Mouse (Mus musculus): ENCODE measurements around the gene Plcd3. TPM values are rescaled to one million over a fixed set of nuclear protein-coding genes. Genes with fewer than 3 reads are reported as not detected.
A peak's percentile ranks its signal among the peaks of the same experiment; 100 is the strongest.

Plcd3 gene
- total and polyA plus RNA-seq, 3 experiments: 7.1 to 24.3 (median 11.3) TPM

DNA sequence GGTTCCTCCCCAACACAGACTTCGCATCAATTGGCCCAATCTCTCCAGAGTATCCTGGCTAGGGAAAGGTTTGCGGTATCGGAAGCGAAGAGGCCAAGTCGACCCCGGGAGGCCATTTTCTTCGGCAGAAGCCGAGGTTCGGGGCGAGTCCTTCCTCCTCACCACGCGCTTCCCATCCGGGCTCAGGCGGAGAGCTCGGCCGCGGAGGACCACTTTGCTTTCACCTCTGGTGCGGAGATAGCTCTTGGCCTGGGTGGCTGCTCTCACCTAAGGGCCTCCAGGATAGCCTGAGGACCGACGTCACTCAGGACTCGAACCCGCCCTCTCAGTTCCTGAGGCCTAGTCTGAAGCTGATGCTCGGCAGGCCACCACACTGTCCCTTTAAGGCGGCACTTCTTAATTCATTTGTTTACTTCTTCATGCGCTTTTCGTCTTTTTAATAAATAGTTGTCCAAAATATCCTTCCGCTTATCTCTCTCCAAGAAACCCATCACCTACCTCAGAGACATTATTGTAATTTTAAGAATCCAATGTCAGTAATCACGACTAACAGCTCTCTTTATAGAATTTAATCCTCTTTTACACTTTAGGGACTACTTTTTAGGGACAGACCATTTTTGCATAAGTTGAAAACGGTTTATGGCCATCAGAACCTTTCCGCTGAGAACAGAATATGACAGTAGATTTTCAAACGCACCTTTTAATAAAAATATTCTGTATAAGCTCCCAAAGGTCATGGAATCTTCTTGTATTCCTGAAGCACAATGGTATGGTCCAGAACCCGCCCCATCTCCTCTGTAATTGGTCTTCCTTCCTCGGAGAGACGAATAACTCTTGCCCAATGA, 13.9 kb upstream of the Plcd3 start:
- Histone ChIP-seq H3K9me3 (replicated peaks; ENCODE audit: low read length) (no peaks in the 10 kb centered on the region), H3K27ac (ENCODE audit: insufficient read depth, low read depth) (peak overlapping the region; percentile 95), H3K27me3 (replicated peaks) (no peaks in the 10 kb centered on the region), H3K36me3 (replicated peaks in 1 of 2; ENCODE audit: control insufficient read depth in 1 of 2, insufficient read depth in 1 of 2, low read length in 1 of 2) (peaks cover 8 to 38% of the 10 kb centered on the region in 2 experiments), H3K79me2 (replicated peaks; ENCODE audit: control insufficient read depth, extremely low read depth, insufficient read depth, poor library complexity, severe bottlenecking) (peaks cover 22% of the 10 kb centered on the region), H3K4me2 (ENCODE audit: insufficient read depth, low read depth, poor library complexity, severe bottlenecking) (peak overlapping the region; percentile 74), H3K4me1 (ENCODE audit: control insufficient read depth in 1 of 2, insufficient read depth in 2 of 2) (peaks cover 6 to 26% of the 10 kb centered on the region in 2 experiments; a peak in 3 of 4 replicates), H3K4me3 (replicated peaks in 1 of 3; ENCODE audit: low read depth in 2 of 3, low read length in 2 of 3, poor library complexity in 1 of 3) (peak overlapping the region; percentile 74 to 84 (median 82)), H3K9ac (ENCODE audit: insufficient read depth, low read depth) (peak overlapping the region; percentile 95)
- peak; percentile 81; the same call in 1 of the 2 replicates for TF ChIP-seq MEF2A (IDR thresholded peaks at IDR 0.05; ENCODE audit: borderline replicate concordance, low read depth, low read length)
- no peak for TF ChIP-seq SMC3 (IDR thresholded peaks at IDR 0.05; ENCODE audit: low read depth, low read length)
- TF ChIP-seq MAZ (IDR thresholded peaks at IDR 0.05; ENCODE audit: low read depth, low read length): peak; percentile 73; the same call in 1 of the 2 replicates
- TF ChIP-seq E2F4 (IDR thresholded peaks at IDR 0.05; ENCODE audit: insufficient replicate concordance, low read depth, low read length): peak; percentile 82; the same call in 1 of the 2 replicates
- peak; percentile 64; the same call in 1 of the 2 replicates for TF ChIP-seq JUND (conservative IDR thresholded peaks at IDR 0.05; ENCODE audit: low read depth, low read length)
- peak; percentile 84 for TF ChIP-seq MYC (IDR thresholded peaks at IDR 0.05; ENCODE audit: low read depth, low read length)
- TF ChIP-seq TBP (conservative IDR thresholded peaks at IDR 0.05; ENCODE audit: low read depth, low read length): peak; percentile 96
- peak; percentile 85 for TF ChIP-seq MXI1 (IDR thresholded peaks at IDR 0.05; ENCODE audit: low read depth, low read length)
- TF ChIP-seq ZNF384 (IDR thresholded peaks at IDR 0.05; ENCODE audit: low read depth, low read length): peak; percentile 72
- TF ChIP-seq NRF1 (IDR thresholded peaks at IDR 0.05; ENCODE audit: low read depth, low read length): peak; percentile 58
- TF ChIP-seq JUN (IDR thresholded peaks at IDR 0.05; ENCODE audit: insufficient read depth, low read depth, low read length): no peak; the same call in 1 of the 2 replicates
- peak; percentile 72 for TF ChIP-seq ELF1 (IDR thresholded peaks at IDR 0.05; ENCODE audit: low read depth, low read length)
- peak; percentile 69 for TF ChIP-seq BHLHE40 (IDR thresholded peaks at IDR 0.05; ENCODE audit: low read depth, low read length)
- TF ChIP-seq ZMIZ1 (IDR thresholded peaks at IDR 0.05; ENCODE audit: low read depth, low read length): peak; percentile 98
- peak; percentile 92 for TF ChIP-seq MAX (IDR thresholded peaks at IDR 0.05; ENCODE audit: low read length)
- TF ChIP-seq ETS1 (conservative IDR thresholded peaks at IDR 0.05; ENCODE audit: low read depth, low read length): peak; percentile 62
- TF ChIP-seq POLR2AphosphoS2 (IDR thresholded peaks at IDR 0.05; ENCODE audit: low read depth, low read length): peak; percentile 77; the same call in 1 of the 2 replicates
- peak; percentile 53 for TF ChIP-seq CHD2 (IDR thresholded peaks at IDR 0.05; ENCODE audit: low read length)
- TF ChIP-seq PAX5 (IDR thresholded peaks at IDR 0.05; ENCODE audit: low read length): no peak
- TF ChIP-seq USF1 (IDR thresholded peaks at IDR 0.05; ENCODE audit: low read depth, low read length): no peak
- TF ChIP-seq USF2 (conservative IDR thresholded peaks at IDR 0.05; ENCODE audit: low read depth, low read length): no peak; the same call in 1 of the 2 replicates
- no peak; the same call in 1 of the 2 replicates for TF ChIP-seq GABPA (IDR thresholded peaks at IDR 0.05; ENCODE audit: insufficient replicate concordance, low read depth, low read length)
- TF ChIP-seq CHD1 (IDR thresholded peaks at IDR 0.05; ENCODE audit: low read depth, low read length): peak; percentile 100
- TF ChIP-seq POLR2A (IDR thresholded peaks at IDR 0.05; ENCODE audit: low read depth, low read length): peak; percentile 92
- TF ChIP-seq HCFC1 (IDR thresholded peaks at IDR 0.05; ENCODE audit: low read depth, low read length): peak; percentile 65
- TF ChIP-seq EP300 (IDR thresholded peaks at IDR 0.05; ENCODE audit: low read length): peak; percentile 4; the same call in 1 of the 2 replicates
- TF ChIP-seq ZKSCAN1 (IDR thresholded peaks at IDR 0.05; ENCODE audit: borderline replicate concordance, low read depth, low read length): peak; percentile 23; the same call in 1 of the 2 replicates
- peak; percentile 96 for TF ChIP-seq SIN3A (IDR thresholded peaks at IDR 0.05; ENCODE audit: low read length)
- peak; percentile 93 for TF ChIP-seq TCF12 (IDR thresholded peaks at IDR 0.05; ENCODE audit: low read depth, low read length)
- TF ChIP-seq RAD21 (IDR thresholded peaks at IDR 0.05; ENCODE audit: low read depth, low read length): no peak
- TF ChIP-seq NELFE (IDR thresholded peaks at IDR 0.05; ENCODE audit: low read depth, low read length): peak; percentile 96
- TF ChIP-seq ZC3H11A (IDR thresholded peaks at IDR 0.05; ENCODE audit: low read depth, low read length): no peak
- TF ChIP-seq UBTF (IDR thresholded peaks at IDR 0.05; ENCODE audit: low read depth, low read length): peak; percentile 95
- peak; percentile 77 for TF ChIP-seq IRF4 (IDR thresholded peaks at IDR 0.05; ENCODE audit: low read depth, low read length)
- no peak for TF ChIP-seq MAFK (IDR thresholded peaks at IDR 0.05; ENCODE audit: insufficient replicate concordance, low read length)
- TF ChIP-seq CTCF (conservative IDR thresholded peaks at IDR 0.05 in 1 of 2, IDR thresholded peaks at IDR 0.05 in 1 of 2; ENCODE audit: low read depth in 2 of 2, low read length in 2 of 2): no peak
- TF ChIP-seq RCOR1 (conservative IDR thresholded peaks at IDR 0.05; ENCODE audit: low read depth, low read length): peak; percentile 86; the same call in 1 of the 2 replicates
- peak; percentile 97 for TF ChIP-seq KAT2A (IDR thresholded peaks at IDR 0.05; ENCODE audit: insufficient replicate concordance, low read length)
- dilution Hi-C loops (cut with MboI; ENCODE audit: extremely low pct_ligation_motif_present, extremely low pct_unique_long_range_greater_than_20kb, low sequenced_read_pairs) (no loop called here), in situ Hi-C loops (cut with MboI; ENCODE audit: low pct_ligation_motif_present, low pct_unique_long_range_greater_than_20kb, low sequenced_read_pairs) (no loop called here)
- DNase-seq (ENCODE audit: extremely low read depth): peak; percentile 96

All from CH12.LX (cell line).